Mouse (Mus musculus): ENCODE measurements around the gene Nek6.

The Nek6 gene

GRCm38 (mm10) chr2:38621076-38621475, 109.6 kb downstream of the Nek6 start:
- DNase-seq (ENCODE audit: low spot score in 2 of 2): no peak

- no peak for DNase-seq (ENCODE audit: low spot score in 2 of 2)
Measured at GRCm38 (mm10) chr2:38621610-38622021, 110.2 kb downstream of the Nek6 start.

- no peak for DNase-seq (ENCODE audit: low spot score in 2 of 2)
Measured at GRCm38 (mm10) chr2:38623411-38623810, 112.0 kb downstream of the Nek6 start.

GRCm38 (mm10) chr2:38623821-38624590, 112.6 kb downstream of the Nek6 start:
- no peak for DNase-seq (ENCODE audit: low spot score in 2 of 2)

- no peak for DNase-seq (ENCODE audit: low spot score in 2 of 2)
Measured at GRCm38 (mm10) chr2:38628801-38629200, 117.4 kb downstream of the Nek6 start.

GRCm38 (mm10) chr2:38629451-38629850, 118.0 kb downstream of the Nek6 start:
- no peak for DNase-seq (ENCODE audit: low spot score in 2 of 2)

GRCm38 (mm10) chr2:38630574-38630973, 119.1 kb downstream of the Nek6 start:
- DNase-seq (ENCODE audit: low spot score in 2 of 2): no peak

GRCm38 (mm10) chr2:38637716-38638267, 126.3 kb downstream of the Nek6 start:
- DNase-seq (ENCODE audit: low spot score in 2 of 2): no peak

- no peak for DNase-seq (ENCODE audit: low spot score in 2 of 2)
Measured at GRCm38 (mm10) chr2:38641761-38642160, 130.3 kb downstream of the Nek6 start.

GRCm38 (mm10) chr2:38643625-38644427, 132.4 kb downstream of the Nek6 start, which contains the start of gene Psmb7:
Gene Psmb7 (minus strand): TSS chr2:38644087.
- DNase-seq (ENCODE audit: low spot score in 2 of 2): peak; percentile 75 to 94

Data from spleen, postnatal 10 days (tissue).